Mouse (Mus musculus) kidney, adult 2 months (tissue): ENCODE measurements around the gene Col20a1. TPM values are rescaled to one million over a fixed set of nuclear protein-coding genes. Genes with fewer than 3 reads are reported as not detected.

Experiments used
- DNase-seq: peaks from one replicate; pipeline ENCODE4 v3.0.0; 2021
- H3K27ac ChIP-seq: fragments of 200-500 bp; 2 replicates; pipeline ENCODE4 v1.5.1; 2012; ENCODE audit warnings: low read depth, low read length, control low read depth, inconsistent platforms; ENCODE audit not compliant: insufficient read depth
- H3K27me3 ChIP-seq: fragments of 200-500 bp; replicated peaks from 2 replicates; pipeline ENCODE4 v1.6.1; 2012; ENCODE audit warnings: mild to moderate bottlenecking, moderate library complexity, low read length, inconsistent platforms; ENCODE audit not compliant: control insufficient read depth, insufficient read depth
- H3K36me3 ChIP-seq: fragments of 200-500 bp; 2 replicates; pipeline ENCODE4 v1.6.1; 2012; ENCODE audit warnings: mild to moderate bottlenecking, moderate library complexity, low read length, inconsistent platforms; ENCODE audit not compliant: control insufficient read depth, insufficient read depth
- H3K4me1 ChIP-seq: fragments of 200-500 bp; 2 replicates; pipeline ENCODE4 v1.6.1; 2011; ENCODE audit warnings: low read length; ENCODE audit not compliant: control insufficient read depth, insufficient read depth
- H3K4me3 ChIP-seq: fragments of 200-500 bp; 2 replicates; pipeline ENCODE4 v1.5.1; 2011; ENCODE audit warnings: mild to moderate bottlenecking, low read depth, low read length, control low read depth; ENCODE audit not compliant: insufficient read depth
- CTCF ChIP-seq: fragments of 200-500 bp; conservative IDR thresholded peaks from 2 replicates; pipeline ENCODE4 v1.5.1; 2011; ENCODE audit warnings: low read depth, mild to moderate bottlenecking, control low read depth, low read length, moderate library complexity, mixed read lengths; ENCODE audit not compliant: insufficient read depth, insufficient read length
- POLR2A ChIP-seq: fragments of 200-500 bp; IDR thresholded peaks from one replicate; pipeline ENCODE4 v1.6.1; 2011; ENCODE audit warnings: low read depth, low read length, control low read depth
- WGBS: fragments of 180-500 bp; shearing (Covaris S2); methylation state at CpG from one replicate; pipeline ENCODE4 v1.1.7; 2018; 5-methylcytosine and 5-hydroxymethylcytosine counted together
- polyA plus RNA-seq: library from polyadenylated mRNA; depleted of rRNA; stranded (reverse); fragments of >200 nt; gene quantifications from 2 replicates; pipeline ENCODE4 v1.2.3, GENCODE M21; 2012; rRNA removed

Col20a1 gene
- polyA plus RNA-seq, 1 experiment, result 1.2 TPM

DNA sequence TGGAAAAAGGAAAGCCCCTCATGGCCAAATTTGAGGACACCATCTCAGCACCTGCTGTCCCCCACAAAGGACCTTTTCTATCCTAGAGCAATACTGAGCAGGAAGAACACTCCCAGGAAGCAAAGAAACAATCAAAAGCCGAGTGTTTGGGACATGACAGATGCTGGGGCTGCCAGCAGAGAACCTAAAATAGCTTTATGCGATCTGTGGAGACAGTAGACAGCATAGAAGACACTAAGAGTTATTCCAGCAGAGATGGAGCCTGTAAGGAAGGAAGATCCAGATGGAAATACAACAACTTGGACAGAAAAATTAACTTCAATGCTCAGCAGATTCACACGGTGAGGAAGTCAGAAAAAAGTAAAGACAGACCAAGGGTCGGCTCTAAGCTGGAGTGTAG lies 79.5 kb downstream of the Col20a1 start:
- TF ChIP-seq POLR2A, result no peak
- TF ChIP-seq CTCF, result no peak
- H3K4me1 ChIP-seq, result no peaks in the 10 kb centered on the region
- H3K27me3 ChIP-seq, result no peaks in the 10 kb centered on the region
- H3K27ac ChIP-seq, result no peak overlapping the region
- 33% methylated on average over 4 of the region's 4 CpGs for WGBS
- no peak overlapping the region for H3K4me3 ChIP-seq
- no peaks in the 10 kb centered on the region for H3K36me3 ChIP-seq
- DNase-seq, result no peak

Other genes with a start within 250 kb of the Col20a1 start
- gene Bhlhe23, start 209.6 kb upstream of the Col20a1 start, polyA plus RNA-seq, result not detected in 2 replicates
- 33.9 and 34.8 TPM in 2 replicates for gene Ythdf1, start 65.6 kb upstream of the Col20a1 start, polyA plus RNA-seq
- gene Birc7, start 57.5 kb upstream of the Col20a1 start, polyA plus RNA-seq, result not detected in 2 replicates
- gene Nkain4, start 31.8 kb upstream of the Col20a1 start, polyA plus RNA-seq, result 2.0 and 3.7 TPM in 2 replicates
- gene Arfgap1, start 19.3 kb upstream of the Col20a1 start, polyA plus RNA-seq, result 35.6 and 38.9 TPM in 2 replicates
- 37.8 and 42.6 TPM in 2 replicates for gene Chrna4, start 57.0 kb downstream of the Col20a1 start, polyA plus RNA-seq
- 0.05 and 0.31 TPM in 2 replicates for gene Kcnq2, start 148.8 kb downstream of the Col20a1 start, polyA plus RNA-seq
- 0.92 and 18.7 TPM in 2 replicates for gene Eef1a2, start 170.5 kb downstream of the Col20a1 start, polyA plus RNA-seq
- gene Ppdpf, start 200.7 kb downstream of the Col20a1 start, polyA plus RNA-seq, result 162 and 168 TPM in 2 replicates
- 0.12 and 0.16 TPM in 2 replicates for gene Ptk6, start 216.3 kb downstream of the Col20a1 start, polyA plus RNA-seq
- 0.87 and 0.91 TPM in 2 replicates for gene Srms, start 226.7 kb downstream of the Col20a1 start, polyA plus RNA-seq
- 0.72 and 0.77 TPM in 2 replicates for gene Fndc11, start 233.5 kb downstream of the Col20a1 start, polyA plus RNA-seq